Mouse (Mus musculus) ES-Bruce4 (cell line): ENCODE data around the gene Zfp981.

ENCODE experiments used
- CTCF ChIP-seq: IDR thresholded peaks from one replicate; pipeline ENCODE4 v1.8.1; 2011; ENCODE audit warnings: low read depth, low read length
- EP300 ChIP-seq: IDR thresholded peaks from 2 replicates; pipeline ENCODE4 v1.6.1; 2011; ENCODE audit warnings: low read depth, low read length; ENCODE audit not compliant: insufficient read depth
- POLR2A ChIP-seq: IDR thresholded peaks from one replicate; pipeline ENCODE4 v1.8.1; 2011; ENCODE audit warnings: low read length; ENCODE audit not compliant: insufficient read depth

GRCm38 (mm10) chr4:146494980-146495379 is 6.8 kb upstream of the Zfp981 start:
- no peak for TF ChIP-seq CTCF
- TF ChIP-seq EP300 = no peak
- no peak for TF ChIP-seq POLR2A
